Mouse (Mus musculus) midbrain, embryonic 12.5 days (tissue): Measurements from ENCODE around the gene Ncoa3. TPM values are rescaled to one million over a fixed set of nuclear protein-coding genes. Genes with fewer than 3 reads are reported as not detected.

ENCODE experiments used
- ATAC-seq: fragments of 200-750 bp; cut with Nextera tagmentation; 2 replicates; pipeline ENCODE4 v1.8.0; 2017; ENCODE audit warnings: low read depth, moderate TSS enrichment, moderate library complexity; ENCODE audit not compliant: low FRiP score
- H3K27ac ChIP-seq: fragments of 300-500 bp; sonication (generic); replicated peaks from 2 replicates; pipeline ENCODE4 v1.5.1; 2016; ENCODE audit warnings: mild to moderate bottlenecking
- H3K27me3 ChIP-seq: fragments of 300-500 bp; sonication (generic); 2 replicates; pipeline ENCODE4 v1.6.1; 2016; ENCODE audit warnings: mild to moderate bottlenecking
- H3K36me3 ChIP-seq: fragments of 300-500 bp; sonication (generic); 2 replicates; pipeline ENCODE4 v1.6.1; 2016
- H3K4me1 ChIP-seq: fragments of 300-500 bp; sonication (generic); 2 replicates; pipeline ENCODE4 v1.6.1; 2016
- H3K4me2 ChIP-seq: fragments of 300-500 bp; sonication (generic); replicated peaks from 2 replicates; pipeline ENCODE4 v1.6.1; 2016; ENCODE audit warnings: mild to moderate bottlenecking, moderate library complexity
- H3K4me3 ChIP-seq: fragments of 300-500 bp; sonication (generic); 2 replicates; pipeline ENCODE4 v1.5.1; 2016; ENCODE audit warnings: mild to moderate bottlenecking
- H3K9ac ChIP-seq: fragments of 300-500 bp; sonication (generic); replicated peaks from 2 replicates; pipeline ENCODE4 v1.6.1; 2016; ENCODE audit warnings: mild to moderate bottlenecking, moderate library complexity
- H3K9me3 ChIP-seq: fragments of 300-500 bp; sonication (generic); 2 replicates; pipeline ENCODE4 v1.6.1; 2016; ENCODE audit warnings: mild to moderate bottlenecking
- WGBS: fragments of 180-500 bp; shearing (Covaris S2); methylation state at CpG from one replicate; pipeline ENCODE4 v1.1.7; 2016; 5-methylcytosine and 5-hydroxymethylcytosine counted together
- polyA plus RNA-seq: library from polyadenylated mRNA; unstranded; fragments of >200 nt; fragmentation: Nextera tagmentation; extraction: Ambion mirVana; gene quantifications from 2 replicates; pipeline ENCODE4 v1.2.1, GENCODE M21; 2016

Gene Ncoa3
- polyA plus RNA-seq, 1 experiment from 2014 or later = 15.7 TPM

GRCm38 (mm10) chr2:166069738-166070137 lies 77.3 kb downstream of the Ncoa3 start:
- H3K9me3 ChIP-seq = no peaks in the 10 kb centered on the region
- no peaks in the 10 kb centered on the region for H3K27me3 ChIP-seq
- no peak overlapping the region for H3K4me2 ChIP-seq
- peaks cover 3% of the 10 kb centered on the region; the same call in 1 of the 2 replicates for H3K4me1 ChIP-seq
- no peak for ATAC-seq
- 93% methylated on average over 7 of the region's 7 CpGs for WGBS
- H3K4me3 ChIP-seq = no peak overlapping the region
- no peak overlapping the region for H3K27ac ChIP-seq
- H3K9ac ChIP-seq = no peak overlapping the region
- peaks cover 77% of the 10 kb centered on the region for H3K36me3 ChIP-seq

- H3K4me2 ChIP-seq = no peak overlapping the region
- H3K9me3 ChIP-seq = no peaks in the 10 kb centered on the region
- H3K36me3 ChIP-seq = peaks cover 62% of the 10 kb centered on the region
- H3K27ac ChIP-seq = no peak overlapping the region
- no peak overlapping the region for H3K9ac ChIP-seq
- WGBS = 97% methylated on average over 5 of the region's 5 CpGs
- no peaks in the 10 kb centered on the region for H3K27me3 ChIP-seq
- no peak overlapping the region for H3K4me3 ChIP-seq
- no peak for ATAC-seq
- peaks cover 3% of the 10 kb centered on the region; the same call in 1 of the 2 replicates for H3K4me1 ChIP-seq
Observed at GRCm38 (mm10) chr2:166071481-166071880, 79.0 kb downstream of the Ncoa3 start.

GRCm38 (mm10) chr2:166071889-166072288 lies 79.5 kb downstream of the Ncoa3 start:
- Histone ChIP-seq H3K27me3 (no peaks in the 10 kb centered on the region), H3K9me3 (no peaks in the 10 kb centered on the region), H3K9ac (no peak overlapping the region), H3K36me3 (peaks cover 58% of the 10 kb centered on the region), H3K4me3 (no peak overlapping the region), H3K4me1 (peaks cover 3% of the 10 kb centered on the region; the same call in 1 of the 2 replicates), H3K27ac (no peak overlapping the region), H3K4me2 (no peak overlapping the region)
- 93% methylated on average over 8 of the region's 9 CpGs for WGBS
- no peak for ATAC-seq

GRCm38 (mm10) chr2:166073082-166073481 lies 80.6 kb downstream of the Ncoa3 start:
- no peak overlapping the region for H3K9ac ChIP-seq
- H3K4me2 ChIP-seq = no peak overlapping the region
- no peaks in the 10 kb centered on the region for H3K9me3 ChIP-seq
- no peak for ATAC-seq
- no peaks in the 10 kb centered on the region for H3K27me3 ChIP-seq
- 86% methylated on average over 10 of the region's 10 CpGs for WGBS
- H3K36me3 ChIP-seq = peaks cover 52% of the 10 kb centered on the region
- H3K27ac ChIP-seq = no peak overlapping the region
- peaks cover 3% of the 10 kb centered on the region; the same call in 1 of the 2 replicates for H3K4me1 ChIP-seq
- H3K4me3 ChIP-seq = no peak overlapping the region

- H3K36me3 ChIP-seq = peaks cover 49% of the 10 kb centered on the region
- peaks cover 3% of the 10 kb centered on the region; the same call in 1 of the 2 replicates for H3K4me1 ChIP-seq
- H3K4me2 ChIP-seq = no peak overlapping the region
- H3K9ac ChIP-seq = no peak overlapping the region
- no peaks in the 10 kb centered on the region for H3K9me3 ChIP-seq
- H3K27me3 ChIP-seq = no peaks in the 10 kb centered on the region
- WGBS = 60% methylated on average over 6 of the region's 6 CpGs
- no peak overlapping the region for H3K4me3 ChIP-seq
- ATAC-seq = no peak
- H3K27ac ChIP-seq = peak overlapping the region; percentile 30; the same call in 1 of the 2 replicates
Observed at GRCm38 (mm10) chr2:166074322-166074721, 81.9 kb downstream of the Ncoa3 start.

GRCm38 (mm10) chr2:166077371-166077770 lies 84.9 kb downstream of the Ncoa3 start:
- Histone ChIP-seq H3K36me3 (peaks cover 29% of the 10 kb centered on the region), H3K27ac (no peak overlapping the region), H3K27me3 (no peaks in the 10 kb centered on the region), H3K9me3 (no peaks in the 10 kb centered on the region), H3K4me2 (no peak overlapping the region), H3K9ac (no peak overlapping the region), H3K4me1 (peaks cover 11% of the 10 kb centered on the region), H3K4me3 (no peak overlapping the region)
- ATAC-seq = no peak
- 93% methylated on average over 9 of the region's 9 CpGs for WGBS

GRCm38 (mm10) chr2:166079231-166079630 lies 86.8 kb downstream of the Ncoa3 start:
- H3K4me2 ChIP-seq = no peak overlapping the region
- H3K27ac ChIP-seq = no peak overlapping the region
- no peak overlapping the region for H3K4me3 ChIP-seq
- H3K9me3 ChIP-seq = no peaks in the 10 kb centered on the region
- H3K36me3 ChIP-seq = peaks cover 16% of the 10 kb centered on the region; the same call in 1 of the 2 replicates
- no peak for ATAC-seq
- 93% methylated on average over 14 of the region's 14 CpGs for WGBS
- H3K4me1 ChIP-seq = peaks cover 14% of the 10 kb centered on the region
- no peak overlapping the region for H3K9ac ChIP-seq
- no peaks in the 10 kb centered on the region; the same call in 1 of the 2 replicates for H3K27me3 ChIP-seq

- ATAC-seq = no peak
Observed at GRCm38 (mm10) chr2:166079961-166080885, 87.8 kb downstream of the Ncoa3 start.

GRCm38 (mm10) chr2:166080967-166081750 lies 88.7 kb downstream of the Ncoa3 start:
- Histone ChIP-seq H3K4me3 (no peak overlapping the region), H3K36me3 (peaks cover 16% of the 10 kb centered on the region; the same call in 1 of the 2 replicates), H3K27ac (no peak overlapping the region), H3K4me2 (no peak overlapping the region), H3K27me3 (no peaks in the 10 kb centered on the region; the same call in 1 of the 2 replicates), H3K9ac (no peak overlapping the region), H3K9me3 (no peaks in the 10 kb centered on the region), H3K4me1 (peaks cover 14% of the 10 kb centered on the region)
- WGBS = 89% methylated on average over 21 of the region's 21 CpGs
- no peak for ATAC-seq

More at GRCm38 (mm10) chr2:166079961-166080885, 87.8 kb downstream of the Ncoa3 start:
- Histone ChIP-seq H3K4me1 (peaks cover 14% of the 10 kb centered on the region), H3K36me3 (peaks cover 16% of the 10 kb centered on the region; the same call in 1 of the 2 replicates), H3K9ac (no peak overlapping the region), H3K4me3 (no peak overlapping the region), H3K27ac (no peak overlapping the region), H3K9me3 (no peaks in the 10 kb centered on the region), H3K27me3 (no peaks in the 10 kb centered on the region; the same call in 1 of the 2 replicates), H3K4me2 (no peak overlapping the region)
- WGBS = 60% methylated on average over 17 of the region's 17 CpGs

- Histone ChIP-seq H3K27me3 (no peaks in the 10 kb centered on the region; the same call in none of the 2 replicates), H3K36me3 (peaks cover 16% of the 10 kb centered on the region; the same call in 1 of the 2 replicates), H3K4me2 (no peak overlapping the region), H3K9ac (no peak overlapping the region), H3K4me3 (no peak overlapping the region), H3K4me1 (peaks cover 14% of the 10 kb centered on the region), H3K27ac (no peak overlapping the region), H3K9me3 (no peaks in the 10 kb centered on the region)
- WGBS = 64% methylated on average over 5 of the region's 5 CpGs
- no peak for ATAC-seq
Observed at GRCm38 (mm10) chr2:166082193-166082592, 89.8 kb downstream of the Ncoa3 start.

- Histone ChIP-seq H3K9me3 (no peaks in the 10 kb centered on the region), H3K4me2 (no peak overlapping the region), H3K4me3 (no peak overlapping the region), H3K9ac (no peak overlapping the region), H3K36me3 (peaks cover 16% of the 10 kb centered on the region; the same call in 1 of the 2 replicates), H3K27me3 (no peaks in the 10 kb centered on the region; the same call in none of the 2 replicates), H3K4me1 (peaks cover 14% of the 10 kb centered on the region), H3K27ac (no peak overlapping the region)
- WGBS = 82% methylated on average over 10 of the region's 10 CpGs
- ATAC-seq = no peak
Observed at GRCm38 (mm10) chr2:166082661-166083060, 90.2 kb downstream of the Ncoa3 start.
